20 mouse cellular contexts compared by ENCODE assay signal in genomic region chr16:35932179-35933055, GRCm38 (mm10). TPM values are rescaled to one million over a fixed set of nuclear protein-coding genes. Genes with fewer than 3 reads are reported as not detected.
A peak's percentile ranks its signal among the peaks of the same experiment; 100 is the strongest.
DNase-seq lines count a peak whose midpoint lies in the region; TF ChIP-seq lines count a peak whose summit lies in the region.
"Had no signal": no experiment of that assay in that cellular context is flagged by ENCODE, and none has a peak within 500 bp of the region (broad histone marks: within the 10 kb centered on the region; RNA-seq: fewer than 3 reads in every experiment).

No protein-coding gene starts in this region.

- H3K36me3 ChIP-seq in testis, adult 2 months (ENCODE audit: control insufficient read depth, insufficient read depth, low read length) = no peaks in the 10 kb centered on the region
- H3K36me3 ChIP-seq: embryonic facial prominence, embryonic 12.5 days; forebrain, embryonic 12.5 days; hindbrain, embryonic 10.5 days had no signal

- TF ChIP-seq CTCF in testis, adult 2 months (IDR thresholded peaks at IDR 0.05; ENCODE audit: control insufficient read depth, insufficient read depth, insufficient replicate concordance, low read depth, low read length) = no peak

- DNase-seq in adrenal gland, adult 2 months = peak; percentile 47
- no peak for DNase-seq in adrenal gland, adult 18-20 months (ENCODE audit: low spot score in 2 of 2)
- DNase-seq in heart, adult 11 months = peak; percentile 86
- DNase-seq in heart, postnatal 14 days = no peak
- no peak for DNase-seq in testis, postnatal 10 days (ENCODE audit: low spot score)
- peak; percentile 46 for DNase-seq in yolk sac, embryonic 10.5 days (ENCODE audit: low spot score)
- DNase-seq in ovary, postnatal 14 days (ENCODE audit: low spot score) = no peak
- DNase-seq: B cell, adult 2 months; cerebellum, adult 11 months; cerebellum, adult 9-10 months; cerebellum, postnatal 25 days; forebrain, postnatal 0 days; gastrocnemius, postnatal 25 days; heart, adult 2 months had no signal

- intact Hi-C loops in heart, postnatal 14 days (cut with DNase I) = loop anchor here (10.0 kb wide), 1 partner anchor 198 kb away; no protein-coding TSS in a partner anchor

- no peaks in the 10 kb centered on the region for H3K27me3 ChIP-seq in testis, adult 2 months (ENCODE audit: control insufficient read depth, insufficient read depth, low read length)
- H3K27me3 ChIP-seq: embryonic facial prominence, embryonic 12.5 days; forebrain, embryonic 12.5 days; heart, embryonic 15.5 days had no signal

- peaks cover 8% of the 10 kb centered on the region; the same call in 1 of the 2 replicates for H3K4me1 ChIP-seq in testis, adult 2 months (ENCODE audit: control insufficient read depth, insufficient read depth, low read length)
- H3K4me1 ChIP-seq: embryonic facial prominence, embryonic 12.5 days; forebrain, embryonic 12.5 days; heart, embryonic 15.5 days; hindbrain, embryonic 10.5 days had no signal

- no peak for TF ChIP-seq POLR2A in testis, adult 2 months (IDR thresholded peaks at IDR 0.05; ENCODE audit: control insufficient read depth, low read depth, low read length)

- H3K27ac ChIP-seq in testis, adult 2 months (ENCODE audit: control insufficient read depth, insufficient read depth, low read depth, low read length) = no peak overlapping the region
- H3K27ac ChIP-seq: embryonic facial prominence, embryonic 12.5 days; forebrain, embryonic 12.5 days; heart, adult 2 months; heart, embryonic 15.5 days; hindbrain, embryonic 10.5 days; hindbrain, embryonic 14.5 days had no signal

- peak overlapping the region; percentile 14; the same call in 1 of the 2 replicates for H3K4me3 ChIP-seq in testis, adult 2 months (ENCODE audit: control insufficient read depth, low read depth, low read length)
- H3K4me3 ChIP-seq: embryonic facial prominence, embryonic 12.5 days; forebrain, embryonic 12.5 days; heart, adult 2 months; heart, embryonic 15.5 days; hindbrain, embryonic 10.5 days had no signal

RNA-seq across cellular contexts. Expression of gene Parp9, which starts 5.9 kb away (rescaled TPM):
- total RNA-seq in adrenal gland, adult 2 months (2021) = 10 to 100 TPM; 10.7 to 15.4 TPM
- 1.8 and 2.1 TPM in 2 replicates for polyA plus RNA-seq in adrenal gland, adult 2 months (2012; rRNA removed)
- 10 to 100 TPM; 11.8 to 13.9 TPM for total RNA-seq in adrenal gland, adult 18-20 months (2021)
- total RNA-seq in heart, postnatal 14 days (2021) = 10 to 100 TPM; 11.5 to 13.0 TPM
- polyA plus RNA-seq in testis, adult 2 months (2012; rRNA removed) = 0.38 and 0.60 TPM in 2 replicates

RNA-seq across cellular contexts. Expression of gene Dtx3l, which starts 6.5 kb away (rescaled TPM):
- 10 to 100 TPM in 1 of 2 experiments, 1 to 10 TPM in 1; 7.0 to 10.2 TPM for total RNA-seq in adrenal gland, adult 2 months (2021)
- 2.8 and 3.0 TPM in 2 replicates for polyA plus RNA-seq in adrenal gland, adult 2 months (2012; rRNA removed)
- total RNA-seq in adrenal gland, adult 18-20 months (2021) = 1 to 10 TPM; 6.8 to 9.8 TPM
- 1 to 10 TPM; 9.4 to 9.9 TPM for total RNA-seq in heart, postnatal 14 days (2021)
- 0.44 and 0.59 TPM in 2 replicates for polyA plus RNA-seq in testis, adult 2 months (2012; rRNA removed)

RNA-seq across cellular contexts. Expression of gene Kpna1, which starts 46.1 kb away (rescaled TPM):
- 10 to 100 TPM; 70.3 to 100.0 TPM for total RNA-seq in adrenal gland, adult 2 months (2021)
- 2.5 and 3.8 TPM in 2 replicates for polyA plus RNA-seq in adrenal gland, adult 2 months (2012; rRNA removed)
- 100 to 1,000 TPM in 1 of 2 experiments, 10 to 100 TPM in 1; 77.6 to 101 TPM for total RNA-seq in adrenal gland, adult 18-20 months (2021)
- 10 to 100 TPM; 89.2 to 91.3 TPM for total RNA-seq in heart, postnatal 14 days (2021)
- 10.6 and 13.7 TPM in 2 replicates for polyA plus RNA-seq in testis, adult 2 months (2012; rRNA removed)

Comparison
In these comparisons a context has a peak if more than half of its experiments do, and no peak if none do; other contexts are left out.
1. DNase-seq: peak in adrenal gland, adult 2 months (single experiment), heart, adult 11 months (single experiment) and yolk sac, embryonic 10.5 days (single experiment); none in adrenal gland, adult 18-20 months (0 of 2), heart, postnatal 14 days (0 of 2), testis, postnatal 10 days (single experiment) and ovary, postnatal 14 days (single experiment).